Mouse (Mus musculus) C3H10T1/2 (cell line): ENCODE measurements around the gene Ccdc34. TPM values are rescaled to one million over a fixed set of nuclear protein-coding genes. Genes with fewer than 3 reads are reported as not detected.

Source experiments
- polyA plus RNA-seq, 2 experiments: library from polyadenylated mRNA; unstranded; fragments of >200 nt; fragmentation: generic; extraction: Trizol; gene quantifications; one replicate each; pipeline ENCODE4 v1.2.1; 2012; ENCODE audit warnings: missing spikeins in 2 of 2

Ccdc34 gene
- polyA plus RNA-seq: 10 to 100 TPM in 1 of 2 experiments, 1 to 10 TPM in 1; 8.3 to 26.8 TPM

DNA sequence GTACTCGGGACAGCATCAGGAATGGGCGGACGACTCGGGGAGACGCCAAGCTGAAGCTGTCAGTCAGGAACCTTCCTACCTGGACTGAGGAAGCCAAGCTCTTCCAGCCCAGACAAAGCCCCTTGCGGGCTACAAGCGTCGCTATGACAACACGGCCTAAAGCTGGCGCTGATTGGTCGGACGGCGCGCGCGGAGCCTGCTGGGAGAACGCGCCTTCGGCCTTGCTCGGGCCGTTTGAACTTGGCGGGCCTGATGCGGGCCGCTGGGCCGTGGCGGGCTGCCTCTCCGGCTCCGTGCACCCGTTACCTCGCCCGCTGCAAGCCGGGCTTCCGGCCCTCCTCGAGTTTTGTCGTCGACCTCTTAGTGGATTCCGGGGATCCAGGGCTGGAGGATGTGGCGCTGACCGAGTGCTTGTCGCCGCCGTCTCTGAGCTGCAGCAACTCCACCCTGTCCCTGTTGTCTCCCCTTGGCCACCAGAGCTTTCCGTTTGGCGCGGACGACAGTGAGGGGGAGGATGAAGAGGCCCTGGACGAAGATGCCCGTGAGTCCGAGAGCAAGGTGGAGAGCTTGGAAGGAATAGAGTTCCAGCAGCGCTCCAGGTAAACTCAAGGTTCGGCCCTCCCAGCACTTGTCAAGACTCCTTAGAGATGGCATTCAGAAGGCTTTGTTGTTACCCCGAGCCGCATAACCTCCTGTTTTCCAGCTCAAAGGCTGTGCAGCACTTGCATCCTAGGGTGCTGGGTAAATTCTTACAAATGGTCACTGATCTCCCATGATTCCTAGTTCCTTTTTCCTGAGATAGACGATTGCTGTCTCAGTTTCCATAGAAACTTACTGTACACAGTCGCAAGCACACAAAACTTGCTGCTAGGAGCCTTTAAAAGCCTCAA lies at the start of gene Ccdc34:
Gene Ccdc34 (plus strand): TSS at position 202 of the 890 bp plus-strand sequence.

Other genes with a start within 250 kb of the Ccdc34 start
- gene Lin7c, start 127.0 kb upstream of the Ccdc34 start, polyA plus RNA-seq: 1 to 10 TPM in 1 of 2 experiments, under 1 TPM in 1; 0.94 to 3.6 TPM
- 10 to 100 TPM in 1 of 2 experiments, under 1 TPM in 1; 0.42 to 10.4 TPM for gene Lgr4, start 100.2 kb upstream of the Ccdc34 start, polyA plus RNA-seq